Mouse (Mus musculus) kidney, adult 2 months (tissue): ENCODE measurements around the gene Adpgk. TPM values are rescaled to one million over a fixed set of nuclear protein-coding genes. Genes with fewer than 3 reads are reported as not detected.

Source experiments
- DNase-seq: peaks from one replicate; pipeline ENCODE4 v3.0.0; 2021
- H3K27ac ChIP-seq: fragments of 200-500 bp; 2 replicates; pipeline ENCODE4 v1.5.1; 2012; ENCODE audit warnings: low read depth, low read length, control low read depth, inconsistent platforms; ENCODE audit not compliant: insufficient read depth
- H3K27me3 ChIP-seq: fragments of 200-500 bp; replicated peaks from 2 replicates; pipeline ENCODE4 v1.6.1; 2012; ENCODE audit warnings: mild to moderate bottlenecking, moderate library complexity, low read length, inconsistent platforms; ENCODE audit not compliant: control insufficient read depth, insufficient read depth
- H3K36me3 ChIP-seq: fragments of 200-500 bp; 2 replicates; pipeline ENCODE4 v1.6.1; 2012; ENCODE audit warnings: mild to moderate bottlenecking, moderate library complexity, low read length, inconsistent platforms; ENCODE audit not compliant: control insufficient read depth, insufficient read depth
- H3K4me1 ChIP-seq: fragments of 200-500 bp; 2 replicates; pipeline ENCODE4 v1.6.1; 2011; ENCODE audit warnings: low read length; ENCODE audit not compliant: control insufficient read depth, insufficient read depth
- H3K4me3 ChIP-seq: fragments of 200-500 bp; 2 replicates; pipeline ENCODE4 v1.5.1; 2011; ENCODE audit warnings: mild to moderate bottlenecking, low read depth, low read length, control low read depth; ENCODE audit not compliant: insufficient read depth
- CTCF ChIP-seq: fragments of 200-500 bp; conservative IDR thresholded peaks from 2 replicates; pipeline ENCODE4 v1.5.1; 2011; ENCODE audit warnings: low read depth, mild to moderate bottlenecking, control low read depth, low read length, moderate library complexity, mixed read lengths; ENCODE audit not compliant: insufficient read depth, insufficient read length
- POLR2A ChIP-seq: fragments of 200-500 bp; IDR thresholded peaks from one replicate; pipeline ENCODE4 v1.6.1; 2011; ENCODE audit warnings: low read depth, low read length, control low read depth
- whole genome bisulfite sequencing: fragments of 180-500 bp; shearing (Covaris S2); methylation state at CpG from one replicate; pipeline ENCODE4 v1.1.7; 2018; 5-methylcytosine and 5-hydroxymethylcytosine counted together
- polyA plus RNA-seq: library from polyadenylated mRNA; depleted of rRNA; stranded (reverse); fragments of >200 nt; gene quantifications from 2 replicates; pipeline ENCODE4 v1.2.3, GENCODE M21; 2012; rRNA removed

Gene Adpgk
- 7.8 and 10.9 TPM in 2 replicates for polyA plus RNA-seq

GRCm38 (mm10) chr9:59290957-59291687, at the start of gene Adpgk:
TSS of gene Adpgk (plus strand) at chr9:59291558.
- H3K4me3 ChIP-seq, result peak within 1 kb of the TSS; percentile 65
- under 1% methylated on average over 58 of the region's 58 CpGs for WGBS
- TF ChIP-seq POLR2A (peak; percentile 93), CTCF (peak; percentile 57)
- no peaks in the 10 kb centered on the region for H3K27me3 ChIP-seq
- peak within 1 kb of the TSS; percentile 24; the same call in 1 of the 2 replicates for H3K27ac ChIP-seq
- H3K4me1 ChIP-seq, result no peaks in the 10 kb centered on the region; the same call in 1 of the 2 replicates
- no peaks in the 10 kb centered on the region for H3K36me3 ChIP-seq
- DNase-seq, result peak; percentile 99

- DNase-seq, result no peak
- no peaks in the 10 kb centered on the region for H3K4me1 ChIP-seq
- no peak overlapping the region for H3K4me3 ChIP-seq
- H3K27ac ChIP-seq, result no peak overlapping the region
- TF ChIP-seq POLR2A (no peak), CTCF (no peak)
- H3K27me3 ChIP-seq, result no peaks in the 10 kb centered on the region
- no peaks in the 10 kb centered on the region for H3K36me3 ChIP-seq
- WGBS, result 43% methylated on average over 7 of the region's 7 CpGs
Measured at GRCm38 (mm10) chr9:59245181-59245580, 46.2 kb upstream of the Adpgk start.

GRCm38 (mm10) chr9:59246456-59247029, 44.8 kb upstream of the Adpgk start:
- DNase-seq, result no peak
- H3K4me3 ChIP-seq, result no peak overlapping the region
- TF ChIP-seq POLR2A, result no peak
- TF ChIP-seq CTCF, result no peak
- H3K36me3 ChIP-seq, result no peaks in the 10 kb centered on the region
- H3K27me3 ChIP-seq, result no peaks in the 10 kb centered on the region
- H3K27ac ChIP-seq, result no peak overlapping the region
- H3K4me1 ChIP-seq, result no peaks in the 10 kb centered on the region
- 56% methylated on average over 6 of the region's 6 CpGs for WGBS

GRCm38 (mm10) chr9:59249359-59249758, 42.0 kb upstream of the Adpgk start:
- DNase-seq, result no peak
- H3K4me1 ChIP-seq, result no peaks in the 10 kb centered on the region
- WGBS, result 61% methylated on average over 3 of the region's 3 CpGs
- H3K4me3 ChIP-seq, result no peak overlapping the region
- no peaks in the 10 kb centered on the region for H3K36me3 ChIP-seq
- no peak for TF ChIP-seq POLR2A
- TF ChIP-seq CTCF, result no peak
- no peak overlapping the region for H3K27ac ChIP-seq
- H3K27me3 ChIP-seq, result no peaks in the 10 kb centered on the region

- H3K27ac ChIP-seq, result no peak overlapping the region
- no peaks in the 10 kb centered on the region for H3K4me1 ChIP-seq
- TF ChIP-seq CTCF, result no peak
- no peak for TF ChIP-seq POLR2A
- H3K4me3 ChIP-seq, result no peak overlapping the region
- peak; percentile 29 for DNase-seq
- no peaks in the 10 kb centered on the region for H3K27me3 ChIP-seq
- WGBS, result 67% methylated on average over 3 of the region's 3 CpGs
- H3K36me3 ChIP-seq, result no peaks in the 10 kb centered on the region
Measured at GRCm38 (mm10) chr9:59250272-59250671, 41.1 kb upstream of the Adpgk start.

- Histone ChIP-seq H3K4me1 (no peaks in the 10 kb centered on the region), H3K36me3 (no peaks in the 10 kb centered on the region), H3K27me3 (no peaks in the 10 kb centered on the region), H3K4me3 (no peak overlapping the region), H3K27ac (no peak overlapping the region)
- DNase-seq, result peak; percentile 34
- WGBS, result 55% methylated on average over 5 of the region's 5 CpGs
- TF ChIP-seq CTCF (no peak), POLR2A (no peak)
Measured at GRCm38 (mm10) chr9:59254716-59255421, 36.5 kb upstream of the Adpgk start.

GRCm38 (mm10) chr9:59259806-59260454, 31.4 kb upstream of the Adpgk start:
- no peaks in the 10 kb centered on the region for H3K4me1 ChIP-seq
- H3K27me3 ChIP-seq, result no peaks in the 10 kb centered on the region
- H3K27ac ChIP-seq, result no peak overlapping the region
- DNase-seq, result peak; percentile 8
- no peak for TF ChIP-seq POLR2A
- H3K4me3 ChIP-seq, result no peak overlapping the region
- no peaks in the 10 kb centered on the region for H3K36me3 ChIP-seq
- 57% methylated on average over 9 of the region's 9 CpGs for WGBS
